Mouse (Mus musculus): ENCODE data around the gene Ppfia2. TPM values are rescaled to one million over a fixed set of nuclear protein-coding genes. Genes with fewer than 3 reads are reported as not detected.
A peak's percentile ranks its signal among the peaks of the same experiment; 100 is the strongest.

Gene Ppfia2
- total RNA-seq, 2 experiments from 2014 or later = 69.4 to 78.6 TPM

DNA sequence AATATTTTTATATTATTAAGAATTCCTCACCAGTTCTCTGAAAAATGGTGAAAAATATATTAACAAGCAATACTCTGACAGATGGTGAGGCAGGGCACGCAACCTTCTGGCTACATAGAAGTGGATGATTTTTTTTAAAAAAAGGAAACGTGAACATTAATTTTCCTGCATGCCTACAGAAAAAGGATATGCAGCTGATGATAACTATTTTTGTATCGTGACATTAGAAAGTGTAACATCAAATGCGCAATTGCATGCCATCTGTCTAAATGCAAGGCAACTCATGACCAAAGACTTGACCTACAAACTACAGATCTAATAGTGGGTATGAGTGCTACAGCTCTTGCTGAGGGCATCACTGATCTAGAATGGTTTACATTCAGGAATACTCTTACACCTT, 182.1 kb downstream of the Ppfia2 start:
- DNase-seq (ENCODE audit: low spot score in 2 of 2) = no peak

DNA sequence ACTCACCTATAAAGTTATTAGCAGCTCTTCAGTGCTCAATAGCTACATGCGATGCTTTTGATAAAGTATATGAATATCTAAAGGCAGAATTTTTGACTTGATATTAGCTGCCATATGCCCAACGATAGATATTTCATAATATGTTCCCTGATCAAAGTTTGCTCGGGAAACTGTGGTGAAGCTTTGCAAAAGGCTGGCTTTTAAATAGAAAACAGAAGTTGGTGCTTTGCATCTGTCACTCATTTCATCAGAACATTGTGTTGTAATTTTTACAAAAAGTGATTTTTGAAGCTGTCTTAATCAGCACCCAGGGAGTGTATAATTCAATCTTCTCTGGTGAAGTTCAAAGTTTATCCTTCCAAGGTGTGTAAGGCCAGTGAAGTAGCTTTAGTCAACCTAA, 195.1 kb downstream of the Ppfia2 start:
- no peak for DNase-seq (ENCODE audit: low spot score in 2 of 2)

GRCm38 (mm10) chr10:106670170-106670569, 200.0 kb downstream of the Ppfia2 start:
- DNase-seq (ENCODE audit: low spot score in 2 of 2) = no peak

DNA sequence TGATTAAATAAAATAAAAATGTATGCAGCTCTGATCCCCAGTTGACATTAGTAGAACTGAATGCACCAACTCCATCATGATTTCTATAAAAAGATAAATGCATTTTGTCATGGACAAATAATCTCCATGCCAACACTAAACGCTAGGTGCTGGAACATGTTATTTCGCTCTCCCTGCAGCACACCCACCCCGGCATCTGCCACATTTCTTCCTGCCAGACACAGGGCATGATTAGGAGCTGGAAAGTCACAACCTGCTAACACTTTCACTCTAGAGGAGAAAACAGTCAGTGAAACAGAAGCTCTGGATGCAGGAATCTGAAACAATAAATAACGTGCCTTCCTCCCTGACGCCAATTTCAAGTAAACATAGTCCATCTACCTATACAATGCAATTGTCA, 211.3 kb downstream of the Ppfia2 start:
- peak; percentile 12 to 37 for DNase-seq (ENCODE audit: low spot score in 2 of 2)

- no peak for DNase-seq (ENCODE audit: low spot score in 2 of 2)
Measured at GRCm38 (mm10) chr10:106685519-106685918, 215.4 kb downstream of the Ppfia2 start.

- DNase-seq (ENCODE audit: low spot score in 2 of 2) = no peak
Measured at GRCm38 (mm10) chr10:106719936-106720335, 249.8 kb downstream of the Ppfia2 start.

GRCm38 (mm10) chr10:106732265-106732664, 262.1 kb downstream of the Ppfia2 start:
- DNase-seq (ENCODE audit: low spot score in 2 of 2) = no peak

- DNase-seq (ENCODE audit: low spot score in 2 of 2) = no peak
Measured at GRCm38 (mm10) chr10:106736230-106737063, 266.3 kb downstream of the Ppfia2 start.

DNA sequence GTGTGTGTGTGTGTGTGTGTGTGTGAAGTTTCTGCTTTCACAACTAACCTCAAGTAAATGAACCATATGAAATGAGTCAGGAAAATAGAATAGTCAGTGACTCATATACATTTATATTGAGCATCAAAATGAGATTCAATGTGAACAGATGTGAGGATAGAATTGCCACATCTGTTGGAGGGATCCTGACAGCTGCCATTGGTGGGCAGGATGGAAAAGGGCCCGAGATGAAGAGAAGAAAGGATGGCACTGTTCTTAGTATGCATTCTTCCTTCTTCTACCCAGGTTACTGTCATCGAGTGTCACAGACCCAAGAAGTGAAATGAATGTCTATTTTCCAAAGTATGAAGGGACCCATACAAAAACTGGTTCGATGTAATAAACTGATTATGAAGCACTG, 268.1 kb downstream of the Ppfia2 start:
- DNase-seq (ENCODE audit: low spot score in 2 of 2) = no peak

DNA sequence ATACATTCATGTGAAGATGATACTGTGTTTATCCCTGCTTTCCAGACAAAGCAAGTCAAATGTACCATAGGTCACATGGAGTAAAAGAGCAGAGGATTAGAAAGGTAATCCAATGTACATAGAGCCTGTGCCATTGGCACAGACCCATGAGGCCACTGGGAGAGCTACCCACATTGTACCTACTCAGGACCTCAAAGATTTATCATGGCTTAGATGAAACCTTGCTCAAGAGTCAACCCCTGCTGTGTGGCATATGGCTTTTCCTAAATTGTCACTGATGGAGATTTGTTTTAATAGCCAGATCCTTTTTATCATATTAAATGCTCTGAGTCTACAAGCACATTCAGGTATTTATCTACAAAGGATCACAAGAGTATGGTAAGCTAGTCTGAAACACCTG, 274.8 kb downstream of the Ppfia2 start:
- no peak for DNase-seq (ENCODE audit: low spot score in 2 of 2)

DNA sequence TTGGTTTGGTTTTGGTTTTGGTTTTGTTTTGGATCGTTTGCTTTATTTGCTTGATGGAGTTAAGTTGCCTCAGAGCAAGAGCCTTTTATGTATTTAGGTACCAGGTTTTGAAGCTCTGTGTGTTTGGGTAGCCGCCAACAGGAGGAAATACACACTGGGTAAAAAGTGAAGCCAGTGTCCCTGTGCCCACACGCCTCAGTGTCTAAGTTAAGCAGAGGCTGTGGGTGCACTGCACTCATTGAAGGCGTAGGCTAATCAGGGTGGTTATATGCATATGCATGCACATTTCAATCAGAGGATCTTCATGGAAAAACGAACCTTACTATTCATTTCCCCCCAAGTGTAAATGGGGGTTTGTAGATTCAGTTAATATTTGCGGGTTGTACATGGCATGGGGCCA, 290.9 kb downstream of the Ppfia2 start:
- DNase-seq (ENCODE audit: low spot score in 2 of 2) = peak; percentile 71 to 88

DNA sequence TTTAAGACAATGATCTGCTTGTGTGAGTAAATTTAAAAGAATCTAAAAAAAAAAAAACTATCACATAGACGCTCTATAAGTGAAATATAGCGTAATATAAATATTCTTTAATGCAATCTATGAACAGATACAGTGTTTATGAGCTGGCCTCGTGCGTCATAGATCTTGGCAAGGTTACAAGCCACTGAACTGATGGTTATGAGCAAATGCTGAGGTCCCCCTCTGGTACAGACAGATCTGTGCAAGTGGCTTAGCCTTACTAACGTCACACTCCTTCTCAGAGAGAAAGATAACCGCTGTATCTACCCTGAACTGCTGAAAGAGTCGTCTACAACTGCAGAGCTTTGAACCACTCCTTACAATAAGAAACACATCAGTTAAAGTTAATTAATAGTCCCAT, 293.6 kb downstream of the Ppfia2 start:
- no peak for DNase-seq (ENCODE audit: low spot score in 2 of 2)

DNA sequence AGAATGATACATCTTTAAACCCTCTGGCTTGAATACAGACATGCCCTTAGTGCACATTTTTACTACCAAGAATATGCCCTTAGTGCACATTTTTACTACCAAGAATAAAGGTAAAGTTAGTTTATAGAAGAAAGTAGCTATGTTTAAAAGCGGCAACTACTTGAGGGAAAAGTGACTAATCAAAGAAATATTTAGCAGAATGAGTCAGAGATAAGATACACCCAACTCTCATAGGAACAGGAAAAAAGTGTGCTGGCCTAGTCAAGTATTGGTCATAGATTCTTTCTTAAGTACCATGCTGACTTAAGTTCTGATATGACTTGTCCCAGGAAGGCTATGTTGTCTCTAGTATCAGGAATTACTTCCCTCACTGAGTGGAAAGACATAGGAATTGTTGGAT, 305.4 kb downstream of the Ppfia2 start:
- DNase-seq (ENCODE audit: low spot score in 2 of 2) = no peak

GRCm38 (mm10) chr10:106815447-106815846, 345.3 kb downstream of the Ppfia2 start:
- DNase-seq (ENCODE audit: low spot score in 2 of 2) = peak in 1 of 2 experiments; percentile 13

- DNase-seq (ENCODE audit: low spot score in 2 of 2) = no peak
Measured at GRCm38 (mm10) chr10:106818381-106818780, 348.2 kb downstream of the Ppfia2 start.

GRCm38 (mm10) chr10:106824215-106824614, 354.1 kb downstream of the Ppfia2 start:
- DNase-seq (ENCODE audit: low spot score in 2 of 2) = no peak

DNA sequence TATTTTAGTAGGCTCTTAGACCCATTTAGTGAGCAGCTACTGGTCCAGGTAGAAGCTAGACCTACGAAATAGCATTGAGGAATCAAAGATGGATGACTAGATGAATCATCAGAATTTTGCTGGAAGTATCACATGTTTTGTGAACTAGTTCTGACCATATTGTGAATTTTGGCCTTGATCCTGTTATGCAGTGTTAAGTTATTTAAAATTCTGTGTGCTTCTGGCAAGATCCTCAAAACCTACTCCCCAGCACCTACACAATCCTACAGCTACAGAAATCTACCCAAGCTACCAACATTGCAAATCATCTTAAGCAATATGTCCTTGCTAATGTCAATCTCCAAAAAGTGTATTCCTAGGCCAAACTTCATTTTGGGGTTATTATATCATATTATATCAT, 368.3 kb downstream of the Ppfia2 start:
- peak in 1 of 2 experiments; percentile 12 for DNase-seq (ENCODE audit: low spot score in 2 of 2)

DNA sequence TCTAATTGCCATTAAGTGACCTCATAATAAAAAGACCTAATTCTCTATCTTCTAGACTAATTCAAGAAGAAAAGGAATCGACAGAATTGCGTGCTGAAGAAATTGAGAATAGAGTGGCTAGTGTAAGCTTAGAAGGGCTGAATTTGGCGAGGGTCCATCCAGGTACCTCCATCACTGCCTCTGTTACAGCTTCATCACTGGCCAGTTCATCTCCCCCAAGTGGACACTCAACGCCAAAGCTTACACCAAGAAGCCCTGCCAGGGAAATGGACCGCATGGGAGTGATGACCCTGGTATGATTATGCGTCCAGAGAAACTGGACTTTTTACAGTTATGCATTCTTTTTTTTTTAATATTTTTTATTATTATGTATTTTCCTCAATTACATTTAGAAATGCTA, 388.0 kb downstream of the Ppfia2 start:
- DNase-seq (ENCODE audit: low spot score in 2 of 2) = no peak

GRCm38 (mm10) chr10:106870233-106870632, 400.1 kb downstream of the Ppfia2 start:
- DNase-seq (ENCODE audit: low spot score in 2 of 2) = no peak

DNA sequence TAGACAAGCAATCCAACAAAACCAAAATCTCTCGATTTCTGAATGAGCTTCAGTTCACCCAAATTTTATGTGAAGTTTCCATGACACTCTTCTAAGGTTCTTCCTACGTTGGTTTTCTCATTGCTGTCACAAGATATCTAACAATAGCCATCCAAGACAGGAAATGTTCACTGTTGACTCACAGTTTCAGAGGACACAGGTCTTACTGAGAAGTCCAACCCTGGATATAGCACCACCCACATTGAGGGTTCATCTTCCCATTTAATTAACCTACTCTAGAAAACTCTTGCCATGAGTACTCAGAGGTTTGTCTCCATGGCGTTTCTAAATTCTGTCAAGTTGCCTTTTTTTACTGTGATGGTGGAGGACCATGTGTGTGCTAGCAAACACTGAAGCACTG, 401.7 kb downstream of the Ppfia2 start:
- no peak for DNase-seq (ENCODE audit: low spot score in 2 of 2)

DNA sequence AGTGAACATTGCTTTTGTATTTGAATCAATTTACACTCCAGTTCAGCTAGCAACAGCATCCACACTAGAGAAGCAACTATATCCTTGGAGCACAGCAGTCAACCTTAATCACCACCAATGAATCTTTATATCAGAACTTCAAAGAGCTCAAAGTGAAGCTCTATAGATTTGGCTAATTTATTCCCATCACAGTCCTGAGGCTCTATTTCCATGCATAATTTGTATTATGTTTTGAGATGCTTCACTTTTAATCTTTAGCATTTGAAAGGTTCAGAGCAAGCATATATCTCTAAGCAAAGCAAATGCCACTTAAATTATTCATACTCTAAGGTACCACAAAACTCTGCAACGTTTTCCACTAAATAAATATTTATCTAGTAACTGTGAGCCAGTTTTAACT, 402.6 kb downstream of the Ppfia2 start:
- no peak for DNase-seq (ENCODE audit: low spot score in 2 of 2)

GRCm38 (mm10) chr10:106881330-106881729, 411.2 kb downstream of the Ppfia2 start:
- DNase-seq (ENCODE audit: low spot score in 2 of 2) = no peak

DNA sequence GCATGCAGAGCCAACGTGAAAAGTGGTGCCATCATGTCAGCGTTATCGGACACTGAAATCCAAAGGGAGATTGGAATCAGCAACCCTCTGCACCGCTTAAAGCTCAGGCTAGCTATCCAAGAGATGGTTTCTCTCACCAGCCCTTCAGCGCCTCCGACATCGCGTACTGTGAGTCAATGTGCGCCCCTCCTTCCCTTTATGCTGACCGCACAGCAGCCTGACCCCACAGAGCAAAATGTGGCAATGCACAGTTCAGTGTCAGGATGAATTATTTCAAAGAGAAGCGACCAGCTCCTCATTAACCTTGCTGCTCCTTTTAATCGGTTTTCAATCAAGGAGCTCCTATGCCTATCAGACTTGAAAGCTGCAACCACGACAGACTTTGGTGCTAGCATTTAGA, 426.2 kb downstream of the Ppfia2 start:
- DNase-seq (ENCODE audit: low spot score in 2 of 2) = no peak
